Mouse (Mus musculus): Measurements from ENCODE around the gene Mtap. TPM values are rescaled to one million over a fixed set of nuclear protein-coding genes. Genes with fewer than 3 reads are reported as not detected.

The Mtap gene
- 10 to 100 TPM; 21.3 to 21.8 TPM for total RNA-seq (2021)

GRCm38 (mm10) chr4:89136906-89137541 lies at the start of gene Mtap:
TSS of gene Mtap (plus strand) at chr4:89137122.
- intact Hi-C loops (cut with DNase I), result no loop called here
- DNase-seq (ENCODE audit: low spot score), result peak; percentile 74

- DNase-seq (ENCODE audit: low spot score), result no peak
These were observed 47.8 kb upstream of the Mtap start for GRCm38 (mm10) chr4:89089110-89089509.

GRCm38 (mm10) chr4:89090217-89090616 lies 46.7 kb upstream of the Mtap start:
- intact Hi-C loops (cut with DNase I), result no loop called here
- DNase-seq (ENCODE audit: low spot score), result no peak

More at GRCm38 (mm10) chr4:89089110-89089509, 47.8 kb upstream of the Mtap start:
- intact Hi-C loops (cut with DNase I), result no loop called here

GRCm38 (mm10) chr4:89092153-89092552 lies 44.8 kb upstream of the Mtap start:
- no peak for DNase-seq (ENCODE audit: low spot score)
- intact Hi-C loops (cut with DNase I), result no loop called here

GRCm38 (mm10) chr4:89094773-89095172 lies 42.1 kb upstream of the Mtap start:
- intact Hi-C loops (cut with DNase I), result no loop called here
- no peak for DNase-seq (ENCODE audit: low spot score)

- intact Hi-C loops (cut with DNase I), result no loop called here
- DNase-seq (ENCODE audit: low spot score), result no peak
These were observed 38.7 kb upstream of the Mtap start for GRCm38 (mm10) chr4:89098261-89098660.

GRCm38 (mm10) chr4:89101276-89101675 lies 35.6 kb upstream of the Mtap start:
- DNase-seq (ENCODE audit: low spot score), result no peak
- intact Hi-C loops (cut with DNase I), result no loop called here

GRCm38 (mm10) chr4:89102283-89102682 lies 34.6 kb upstream of the Mtap start:
- intact Hi-C loops (cut with DNase I), result no loop called here
- no peak for DNase-seq (ENCODE audit: low spot score)

GRCm38 (mm10) chr4:89105486-89105885 lies 31.4 kb upstream of the Mtap start:
- no peak for DNase-seq (ENCODE audit: low spot score)
- intact Hi-C loops (cut with DNase I), result no loop called here

GRCm38 (mm10) chr4:89106505-89106904 lies 30.4 kb upstream of the Mtap start:
- intact Hi-C loops (cut with DNase I), result no loop called here
- DNase-seq (ENCODE audit: low spot score), result no peak

GRCm38 (mm10) chr4:89112168-89112710 lies 24.7 kb upstream of the Mtap start:
- no peak for DNase-seq (ENCODE audit: low spot score)
- intact Hi-C loops (cut with DNase I), result no loop called here

- DNase-seq (ENCODE audit: low spot score), result no peak
- intact Hi-C loops (cut with DNase I), result no loop called here
These were observed 24.1 kb upstream of the Mtap start for GRCm38 (mm10) chr4:89112782-89113181.

- intact Hi-C loops (cut with DNase I), result no loop called here
These were observed 20.9 kb upstream of the Mtap start for GRCm38 (mm10) chr4:89116006-89116405.

GRCm38 (mm10) chr4:89119900-89120299 lies 17.0 kb upstream of the Mtap start:
- DNase-seq (ENCODE audit: low spot score), result no peak
- intact Hi-C loops (cut with DNase I), result no loop called here

More at GRCm38 (mm10) chr4:89116006-89116405, 20.9 kb upstream of the Mtap start:
- no peak for DNase-seq (ENCODE audit: low spot score)

- DNase-seq (ENCODE audit: low spot score), result no peak
- intact Hi-C loops (cut with DNase I), result no loop called here
These were observed 16.6 kb upstream of the Mtap start for GRCm38 (mm10) chr4:89120353-89120752.

GRCm38 (mm10) chr4:89123446-89124243 lies 13.3 kb upstream of the Mtap start:
- intact Hi-C loops (cut with DNase I), result no loop called here
- DNase-seq (ENCODE audit: low spot score), result no peak

GRCm38 (mm10) chr4:89127674-89128073 lies 9.2 kb upstream of the Mtap start:
- no peak for DNase-seq (ENCODE audit: low spot score)
- intact Hi-C loops (cut with DNase I), result loop anchor here (2.0 to 5.0 kb wide), 2 partner anchors 175 to 189 kb away; no protein-coding TSS in a partner anchor

GRCm38 (mm10) chr4:89128080-89128936 lies 8.6 kb upstream of the Mtap start:
- no peak for DNase-seq (ENCODE audit: low spot score)
- intact Hi-C loops (cut with DNase I), result loop anchor here (2.0 to 5.0 kb wide), 2 partner anchors 176 to 190 kb away; no protein-coding TSS in a partner anchor

GRCm38 (mm10) chr4:89128937-89129277 lies 8.0 kb upstream of the Mtap start:
- intact Hi-C loops (cut with DNase I), result loop anchor here (1.0 to 5.0 kb wide), 3 partner anchors 177 to 257 kb away; no protein-coding TSS in a partner anchor
- DNase-seq (ENCODE audit: low spot score), result no peak

GRCm38 (mm10) chr4:89129311-89129913 lies 7.5 kb upstream of the Mtap start:
- no peak for DNase-seq (ENCODE audit: low spot score)
- intact Hi-C loops (cut with DNase I), result loop anchor here (1.0 to 5.0 kb wide), 3 partner anchors 177 to 257 kb away; no protein-coding TSS in a partner anchor

All from heart, postnatal 25 days (tissue).